Mouse (Mus musculus) neural tube, embryonic 12.5 days (tissue): ENCODE measurements at regions not wholly inside any gene's neighbourhood (a gene's known extent, or its start where the extent isn't known, plus 50 kb on each side); places are given as distances from the start of the nearest gene placed in this dataset.

Experiments used
- ATAC-seq: fragments of 200-750 bp; cut with Nextera tagmentation; 2 replicates; pipeline ENCODE4 v1.8.0; 2017; ENCODE audit warnings: low read depth, mild to moderate bottlenecking, moderate TSS enrichment, moderate library complexity; ENCODE audit not compliant: low FRiP score
- H3K27ac ChIP-seq: fragments of 300-500 bp; sonication (generic); 2 replicates; pipeline ENCODE4 v1.5.1; 2016
- H3K27me3 ChIP-seq: fragments of 300-500 bp; sonication (generic); replicated peaks from 2 replicates; pipeline ENCODE4 v1.6.1; 2016; ENCODE audit warnings: mild to moderate bottlenecking
- H3K36me3 ChIP-seq: fragments of 300-500 bp; sonication (generic); 2 replicates; pipeline ENCODE4 v1.6.1; 2016; ENCODE audit warnings: mild to moderate bottlenecking
- H3K4me1 ChIP-seq: fragments of 300-500 bp; sonication (generic); 2 replicates; pipeline ENCODE4 v1.6.1; 2016
- H3K4me2 ChIP-seq: fragments of 300-500 bp; sonication (generic); replicated peaks from 2 replicates; pipeline ENCODE4 v1.6.1; 2016; ENCODE audit warnings: mild to moderate bottlenecking
- H3K4me3 ChIP-seq: fragments of 300-500 bp; sonication (generic); 2 replicates; pipeline ENCODE4 v1.5.1; 2016
- H3K9ac ChIP-seq: fragments of 300-500 bp; sonication (generic); 2 replicates; pipeline ENCODE4 v1.6.1; 2016; ENCODE audit warnings: mild to moderate bottlenecking
- H3K9me3 ChIP-seq: fragments of 300-500 bp; sonication (generic); 2 replicates; pipeline ENCODE4 v1.6.1; 2016; ENCODE audit warnings: mild to moderate bottlenecking
- WGBS: fragments of 180-500 bp; shearing (Covaris S2); methylation state at CpG from one replicate; pipeline ENCODE4 v1.1.7; 2016; 5-methylcytosine and 5-hydroxymethylcytosine counted together

GRCm38 (mm10) chr10:111422649-111423048 is 50.4 kb upstream of the Nap1l1 start:
- Histone ChIP-seq H3K9me3 (no peaks in the 10 kb centered on the region), H3K4me2 (peak overlapping the region; percentile 41), H3K27ac (no peak overlapping the region), H3K36me3 (no peaks in the 10 kb centered on the region), H3K27me3 (no peaks in the 10 kb centered on the region), H3K9ac (no peak overlapping the region), H3K4me3 (no peak overlapping the region), H3K4me1 (peaks cover 17% of the 10 kb centered on the region)
- WGBS = 45% methylated on average over 11 of the region's 11 CpGs
- no peak for ATAC-seq
